Mouse (Mus musculus) hindbrain, embryonic 13.5 days (tissue): ENCODE measurements at regions not wholly inside any gene's neighbourhood (a gene's known extent, or its start where the extent isn't known, plus 50 kb on each side); places are given as distances from the start of the nearest gene placed in this dataset.

Experiments
- ATAC-seq: fragments of 200-750 bp; cut with Nextera tagmentation; 2 replicates; pipeline ENCODE4 v1.8.0; 2017; ENCODE audit warnings: moderate TSS enrichment; ENCODE audit not compliant: low FRiP score
- H3K27ac ChIP-seq: fragments of 300-500 bp; sonication (generic); 2 replicates; pipeline ENCODE4 v1.5.1; 2015; ENCODE audit warnings: inconsistent platforms, mild to moderate bottlenecking, moderate library complexity
- H3K27me3 ChIP-seq: fragments of 300-500 bp; sonication (generic); 2 replicates; pipeline ENCODE4 v1.6.1; 2015; ENCODE audit warnings: mild to moderate bottlenecking, inconsistent platforms
- H3K36me3 ChIP-seq: fragments of 300-500 bp; sonication (generic); 2 replicates; pipeline ENCODE4 v1.6.1; 2015; ENCODE audit warnings: mild to moderate bottlenecking, inconsistent platforms
- H3K4me1 ChIP-seq: fragments of 300-500 bp; sonication (generic); replicated peaks from 2 replicates; pipeline ENCODE4 v1.6.1; 2015; ENCODE audit warnings: inconsistent platforms
- H3K4me2 ChIP-seq: fragments of 300-500 bp; sonication (generic); 2 replicates; pipeline ENCODE4 v1.6.1; 2015; ENCODE audit warnings: inconsistent platforms, mild to moderate bottlenecking, moderate library complexity
- H3K4me3 ChIP-seq: fragments of 300-500 bp; sonication (generic); 2 replicates; pipeline ENCODE4 v1.5.1; 2015; ENCODE audit warnings: mild to moderate bottlenecking, inconsistent platforms
- H3K9ac ChIP-seq: fragments of 300-500 bp; sonication (generic); 2 replicates; pipeline ENCODE4 v1.6.1; 2015; ENCODE audit warnings: mild to moderate bottlenecking, inconsistent platforms
- H3K9me3 ChIP-seq: fragments of 300-500 bp; sonication (generic); 2 replicates; pipeline ENCODE4 v1.6.1; 2016; ENCODE audit warnings: inconsistent platforms
- WGBS: fragments of 180-500 bp; shearing (Covaris S2); methylation state at CpG from one replicate; pipeline ENCODE4 v1.1.7; 2015; 5-methylcytosine and 5-hydroxymethylcytosine counted together

DNA sequence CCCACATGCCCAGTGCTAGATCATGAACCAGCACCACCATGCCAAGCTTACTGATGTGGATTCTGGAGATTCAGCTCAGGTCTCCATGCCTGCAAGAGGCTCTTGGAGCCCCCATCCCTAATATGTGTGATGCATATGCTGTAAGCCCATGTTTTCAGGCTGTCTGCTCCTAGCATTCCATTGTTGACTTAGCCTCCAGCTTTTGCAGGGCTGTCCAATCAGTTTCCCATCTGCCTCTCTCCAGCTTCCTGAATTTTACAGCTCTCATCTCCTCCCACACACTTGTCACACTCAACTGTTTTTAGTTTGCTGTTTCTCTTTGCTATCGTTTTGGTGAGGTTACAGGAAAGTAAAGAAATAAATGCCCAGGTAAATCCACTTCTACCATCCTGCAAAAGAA, 629.2 kb upstream of the Arpp21 start:
- Histone ChIP-seq H3K9me3 (no peaks in the 10 kb centered on the region), H3K27ac (no peak overlapping the region), H3K4me3 (no peak overlapping the region), H3K4me2 (no peak overlapping the region), H3K27me3 (no peaks in the 10 kb centered on the region), H3K36me3 (no peaks in the 10 kb centered on the region), H3K4me1 (peaks cover 4% of the 10 kb centered on the region; the same call in 1 of the 2 replicates), H3K9ac (no peak overlapping the region)
- no peak for ATAC-seq
- WGBS = 66% methylated on average over 1 of the region's 1 CpGs

DNA sequence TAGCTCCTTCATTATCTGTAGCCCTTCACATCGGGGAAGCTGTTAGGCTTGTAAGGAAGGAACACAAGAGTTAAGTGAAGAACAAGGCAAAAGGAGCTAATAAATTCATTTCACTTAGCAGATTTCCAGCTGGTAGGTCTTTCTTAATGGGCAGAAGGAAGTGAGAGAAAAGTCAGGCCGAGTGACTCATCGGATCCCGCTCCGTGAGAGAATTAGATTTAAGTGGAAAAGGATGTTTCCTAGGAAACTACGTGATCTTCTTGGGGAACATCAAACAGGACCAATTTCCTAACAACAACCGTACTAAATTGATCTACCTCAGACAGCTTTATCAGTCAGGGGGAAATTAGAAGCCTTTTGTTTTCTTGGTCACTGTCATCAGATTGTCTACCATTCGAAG, 625.4 kb upstream of the Arpp21 start:
- Histone ChIP-seq H3K27me3 (no peaks in the 10 kb centered on the region), H3K27ac (no peak overlapping the region), H3K4me1 (peaks cover 4% of the 10 kb centered on the region; the same call in 1 of the 2 replicates), H3K4me3 (no peak overlapping the region), H3K9me3 (no peaks in the 10 kb centered on the region), H3K36me3 (no peaks in the 10 kb centered on the region), H3K9ac (no peak overlapping the region), H3K4me2 (no peak overlapping the region)
- ATAC-seq = no peak
- 65% methylated on average over 8 of the region's 8 CpGs for WGBS

DNA sequence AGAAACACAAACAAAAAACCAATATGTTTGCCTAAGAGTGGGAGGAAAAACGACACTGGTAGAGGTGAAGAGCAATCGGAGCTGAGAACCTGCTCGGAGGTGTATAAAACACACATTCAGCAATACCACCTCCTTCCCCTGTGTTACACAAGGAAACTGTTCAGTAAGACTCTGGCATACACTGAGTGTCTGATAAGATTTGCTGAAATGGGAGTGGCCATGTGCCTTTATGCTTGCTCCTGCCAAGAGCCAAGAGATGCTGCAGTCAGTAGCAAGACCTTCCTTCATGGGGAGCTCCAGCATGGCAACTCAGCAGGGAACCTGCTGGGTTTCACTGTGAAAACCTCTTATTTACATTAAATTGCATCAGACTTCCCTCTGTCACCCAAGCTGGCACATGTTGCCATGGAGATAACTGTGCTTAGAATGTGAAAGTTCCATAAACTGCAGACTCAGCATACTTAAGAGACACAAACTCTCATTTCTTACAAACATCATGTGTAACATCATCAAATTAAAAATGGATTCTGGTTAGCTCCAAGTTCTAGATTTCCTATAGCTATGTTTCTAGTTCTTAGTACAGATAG, 624.7 kb upstream of the Arpp21 start:
- Histone ChIP-seq H3K4me2 (no peak overlapping the region), H3K4me3 (no peak overlapping the region), H3K4me1 (peaks cover 4% of the 10 kb centered on the region; the same call in 1 of the 2 replicates), H3K9ac (no peak overlapping the region), H3K36me3 (no peaks in the 10 kb centered on the region), H3K27me3 (no peaks in the 10 kb centered on the region), H3K27ac (no peak overlapping the region), H3K9me3 (no peaks in the 10 kb centered on the region)
- no peak for ATAC-seq
- 86% methylated on average over 3 of the region's 3 CpGs for WGBS

DNA sequence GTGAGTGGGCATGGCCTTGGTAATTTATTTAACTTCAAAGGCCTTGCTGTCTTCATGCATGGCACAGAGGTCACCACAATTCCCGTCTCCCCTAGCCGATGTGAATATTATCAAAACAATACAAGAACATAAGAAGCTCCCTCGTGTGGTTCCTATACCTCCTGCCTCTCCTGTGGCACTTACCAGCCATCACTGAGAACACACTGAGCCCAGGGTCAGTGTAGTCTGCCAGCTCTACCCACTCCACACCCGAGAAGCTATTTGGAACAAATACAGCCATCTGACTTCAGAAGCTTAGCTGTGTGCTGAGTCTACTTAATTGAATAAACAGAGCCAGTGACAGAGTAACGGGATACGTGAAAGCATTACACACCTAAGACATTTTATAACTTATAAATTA, 605.7 kb upstream of the Arpp21 start:
- Histone ChIP-seq H3K27ac (no peak overlapping the region), H3K4me1 (no peaks in the 10 kb centered on the region), H3K9me3 (no peaks in the 10 kb centered on the region), H3K4me3 (no peak overlapping the region), H3K36me3 (no peaks in the 10 kb centered on the region), H3K4me2 (no peak overlapping the region), H3K27me3 (no peaks in the 10 kb centered on the region), H3K9ac (no peak overlapping the region)
- no peak for ATAC-seq
- WGBS = 66% methylated on average over 6 of the region's 6 CpGs

DNA sequence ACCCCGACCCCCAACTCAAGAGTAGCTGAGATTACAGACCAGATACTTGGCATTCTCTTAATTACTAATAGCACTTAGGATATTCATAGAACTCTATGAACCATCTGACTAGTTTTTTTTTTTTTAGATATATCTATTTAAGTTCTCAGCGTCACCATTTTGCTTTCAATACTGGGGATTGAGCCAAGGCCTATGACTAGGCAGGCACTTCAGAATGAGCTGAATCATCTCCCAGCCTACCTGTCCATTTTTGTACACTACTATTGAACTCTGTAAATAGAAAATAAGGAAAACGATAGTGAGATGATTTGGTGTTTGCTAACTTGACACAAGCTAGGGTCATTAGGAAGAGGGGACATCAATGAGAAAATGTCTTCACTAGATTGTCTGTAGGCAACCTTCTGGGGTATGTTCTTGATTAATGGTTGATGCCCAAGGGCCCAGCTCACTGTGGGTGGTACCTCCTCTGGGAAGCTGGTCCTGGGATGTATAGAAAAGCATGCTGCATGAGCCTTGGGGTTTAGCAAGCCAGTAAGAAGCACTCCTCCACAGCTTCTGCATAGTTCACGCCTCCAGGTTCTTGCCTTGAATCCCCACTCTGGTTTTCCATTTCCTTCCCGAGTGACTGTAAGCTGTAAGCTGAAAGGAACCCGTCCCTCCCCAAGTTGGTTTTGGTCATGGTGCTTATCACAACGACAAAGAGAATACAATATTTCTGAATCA, 603.5 kb upstream of the Arpp21 start:
- 84% methylated on average over 7 of the region's 7 CpGs for WGBS
- Histone ChIP-seq H3K36me3 (no peaks in the 10 kb centered on the region), H3K27ac (no peak overlapping the region), H3K27me3 (no peaks in the 10 kb centered on the region), H3K4me2 (no peak overlapping the region), H3K9me3 (no peaks in the 10 kb centered on the region), H3K4me1 (no peaks in the 10 kb centered on the region), H3K9ac (no peak overlapping the region), H3K4me3 (no peak overlapping the region)
- no peak for ATAC-seq

DNA sequence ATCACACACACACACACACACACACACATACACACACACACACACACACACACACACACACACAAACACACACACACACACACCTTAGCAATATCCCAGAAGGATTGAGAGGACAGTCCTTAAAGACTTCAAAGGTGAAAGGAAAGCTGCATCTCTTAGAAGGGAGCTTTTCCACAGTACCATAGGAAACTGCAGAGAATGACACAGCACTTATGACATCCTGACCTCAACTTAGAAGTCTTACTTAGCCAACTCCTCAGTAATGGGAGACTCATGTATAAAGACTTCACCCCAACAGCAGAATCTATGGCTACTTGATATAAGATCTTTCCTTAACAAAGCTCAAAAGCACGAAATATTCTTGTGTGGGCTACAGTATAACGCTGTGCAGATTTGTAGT, 601.8 kb upstream of the Arpp21 start:
- ATAC-seq = no peak
- Histone ChIP-seq H3K27me3 (no peaks in the 10 kb centered on the region), H3K9me3 (no peaks in the 10 kb centered on the region), H3K4me2 (no peak overlapping the region), H3K27ac (no peak overlapping the region), H3K4me1 (no peaks in the 10 kb centered on the region), H3K36me3 (no peaks in the 10 kb centered on the region), H3K4me3 (no peak overlapping the region), H3K9ac (no peak overlapping the region)
- WGBS = 88% methylated on average over 2 of the region's 2 CpGs

DNA sequence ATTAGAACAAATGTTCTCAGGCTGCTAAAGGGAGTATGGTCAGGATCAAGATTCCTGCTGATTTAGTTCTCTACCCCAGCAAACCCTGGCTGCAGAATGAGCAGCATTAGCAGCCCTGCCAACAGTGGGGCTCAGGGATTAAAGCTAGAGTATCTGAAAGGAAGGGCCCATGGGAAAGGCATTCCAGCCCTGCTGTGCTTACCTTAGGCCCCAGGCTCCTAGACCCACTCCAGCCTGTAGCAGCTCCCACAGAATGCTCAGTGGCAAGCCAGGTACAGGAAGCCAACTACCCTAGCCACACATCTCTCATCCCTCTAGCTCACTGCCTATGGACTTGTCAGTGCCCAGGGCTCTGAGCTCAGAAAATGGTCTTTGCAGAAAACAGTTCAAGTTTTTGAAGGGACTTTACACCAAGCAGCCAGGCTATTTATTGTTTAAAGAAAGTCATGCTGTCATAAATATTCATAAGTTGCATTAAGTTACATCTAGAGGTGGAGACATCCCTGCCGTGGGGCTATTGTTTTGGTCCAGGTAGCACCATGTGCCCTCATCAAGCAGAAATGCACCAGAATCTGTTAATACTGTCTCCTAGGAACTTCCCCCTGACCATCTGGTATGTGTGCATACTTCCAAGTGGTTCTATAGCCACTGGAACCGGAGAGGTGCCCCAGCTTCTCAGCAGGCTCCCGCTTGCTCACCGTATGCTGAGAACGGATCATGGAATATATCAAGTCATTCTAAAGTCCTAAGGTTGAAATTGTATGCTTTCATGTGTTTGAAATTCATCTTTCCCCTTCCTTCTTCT, 598.9 kb upstream of the Arpp21 start:
- WGBS = 76% methylated on average over 5 of the region's 5 CpGs
- Histone ChIP-seq H3K4me2 (no peak overlapping the region), H3K4me1 (no peaks in the 10 kb centered on the region), H3K9ac (no peak overlapping the region), H3K27ac (no peak overlapping the region), H3K27me3 (no peaks in the 10 kb centered on the region), H3K36me3 (no peaks in the 10 kb centered on the region), H3K9me3 (no peaks in the 10 kb centered on the region), H3K4me3 (no peak overlapping the region)
- no peak for ATAC-seq

DNA sequence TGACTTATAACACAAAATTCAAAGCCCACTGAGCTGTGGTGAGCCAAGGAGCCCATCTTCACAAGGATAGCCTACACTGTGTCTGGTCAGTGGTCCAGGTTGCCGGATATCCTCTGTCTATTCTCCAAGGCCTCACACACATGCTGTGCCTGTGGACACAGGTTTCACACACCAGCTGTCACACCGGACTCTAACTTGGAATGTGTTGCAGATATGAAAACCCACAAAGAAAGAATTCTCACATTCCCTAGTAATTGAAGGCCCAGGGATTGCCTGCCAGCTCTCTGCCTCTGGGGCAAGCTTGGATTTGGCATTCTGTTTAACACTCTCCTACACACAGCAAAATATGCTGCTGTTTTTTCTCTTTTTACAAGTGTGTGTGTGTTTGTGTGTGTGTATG, 595.4 kb upstream of the Arpp21 start:
- no peak for ATAC-seq
- no peaks in the 10 kb centered on the region for H3K9me3 ChIP-seq
- no peaks in the 10 kb centered on the region for H3K4me1 ChIP-seq
- WGBS = 83% methylated on average over 2 of the region's 2 CpGs
- H3K4me3 ChIP-seq = no peak overlapping the region
- H3K4me2 ChIP-seq = no peak overlapping the region
- H3K9ac ChIP-seq = no peak overlapping the region
- no peaks in the 10 kb centered on the region for H3K27me3 ChIP-seq
- H3K36me3 ChIP-seq = no peaks in the 10 kb centered on the region
- no peak overlapping the region for H3K27ac ChIP-seq

DNA sequence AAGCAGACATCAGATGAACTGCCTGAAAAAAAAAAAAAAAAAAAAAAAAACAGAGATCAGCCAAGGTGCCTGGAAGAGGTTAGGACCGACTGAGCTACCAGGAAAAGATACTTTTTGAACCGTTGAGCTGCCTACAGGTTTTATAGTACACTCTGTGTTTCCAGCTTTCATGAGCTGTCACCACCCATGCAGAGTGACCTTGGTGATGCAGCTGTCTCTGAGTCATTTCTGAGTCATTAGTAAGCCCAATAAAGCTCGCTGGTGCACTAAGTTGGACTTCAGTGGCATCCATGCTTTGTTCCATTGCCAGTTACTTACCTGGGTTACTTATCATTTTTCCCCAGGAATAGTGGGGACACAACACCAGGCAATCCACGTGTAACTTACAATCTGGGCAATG, 592.9 kb upstream of the Arpp21 start:
- WGBS = 81% methylated on average over 4 of the region's 4 CpGs
- ATAC-seq = no peak
- Histone ChIP-seq H3K4me3 (no peak overlapping the region), H3K9ac (no peak overlapping the region), H3K9me3 (no peaks in the 10 kb centered on the region), H3K4me2 (no peak overlapping the region), H3K27me3 (no peaks in the 10 kb centered on the region), H3K27ac (no peak overlapping the region), H3K36me3 (no peaks in the 10 kb centered on the region), H3K4me1 (no peaks in the 10 kb centered on the region)

DNA sequence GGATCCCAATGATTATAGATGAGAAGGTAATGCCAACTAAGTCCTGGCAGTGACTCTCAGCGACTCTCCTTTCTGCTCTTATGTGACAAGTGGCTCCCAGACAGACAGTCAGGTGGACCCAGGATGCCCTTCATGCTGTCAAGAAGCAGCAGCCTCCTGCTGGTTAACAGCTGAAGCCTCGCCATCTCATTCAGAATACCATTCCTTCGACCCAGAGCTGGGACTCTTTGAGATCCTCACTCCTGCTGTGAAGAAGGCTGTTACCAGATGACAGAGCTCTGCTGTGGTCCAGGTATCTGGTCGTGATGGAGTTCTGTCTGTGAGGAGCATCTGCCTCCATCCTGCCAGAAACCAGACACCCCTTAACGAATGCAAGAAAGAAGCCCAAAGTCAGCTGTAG, 590.9 kb upstream of the Arpp21 start:
- Histone ChIP-seq H3K27ac (no peak overlapping the region), H3K4me3 (no peak overlapping the region), H3K4me2 (no peak overlapping the region), H3K9ac (no peak overlapping the region), H3K9me3 (no peaks in the 10 kb centered on the region), H3K36me3 (no peaks in the 10 kb centered on the region), H3K27me3 (no peaks in the 10 kb centered on the region), H3K4me1 (no peaks in the 10 kb centered on the region)
- no peak for ATAC-seq
- WGBS = 46% methylated on average over 5 of the region's 5 CpGs

DNA sequence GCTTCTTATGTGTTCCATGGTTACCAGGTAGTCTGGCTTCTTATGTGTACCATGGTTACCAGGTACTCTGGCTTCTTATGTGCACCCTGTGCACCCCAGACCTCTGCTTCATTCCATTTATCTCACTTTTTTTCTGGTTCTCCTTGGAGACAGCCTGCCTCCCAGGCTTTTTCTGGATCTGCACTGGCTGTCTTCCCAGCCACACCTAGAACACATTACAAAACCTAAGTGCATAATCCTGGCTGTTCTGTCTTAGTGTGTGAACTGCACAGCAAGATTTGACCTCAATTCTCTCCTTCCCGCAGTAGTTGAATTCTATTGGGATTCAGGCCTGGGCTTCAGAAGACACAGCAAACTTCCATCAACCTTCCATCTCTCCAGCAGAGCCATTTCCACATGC, 586.2 kb upstream of the Arpp21 start:
- Histone ChIP-seq H3K36me3 (no peaks in the 10 kb centered on the region), H3K27ac (no peak overlapping the region), H3K4me1 (no peaks in the 10 kb centered on the region), H3K9ac (no peak overlapping the region), H3K4me2 (no peak overlapping the region), H3K4me3 (no peak overlapping the region), H3K9me3 (no peaks in the 10 kb centered on the region), H3K27me3 (no peaks in the 10 kb centered on the region)
- 80% methylated on average over 1 of the region's 1 CpGs for WGBS
- ATAC-seq = no peak

DNA sequence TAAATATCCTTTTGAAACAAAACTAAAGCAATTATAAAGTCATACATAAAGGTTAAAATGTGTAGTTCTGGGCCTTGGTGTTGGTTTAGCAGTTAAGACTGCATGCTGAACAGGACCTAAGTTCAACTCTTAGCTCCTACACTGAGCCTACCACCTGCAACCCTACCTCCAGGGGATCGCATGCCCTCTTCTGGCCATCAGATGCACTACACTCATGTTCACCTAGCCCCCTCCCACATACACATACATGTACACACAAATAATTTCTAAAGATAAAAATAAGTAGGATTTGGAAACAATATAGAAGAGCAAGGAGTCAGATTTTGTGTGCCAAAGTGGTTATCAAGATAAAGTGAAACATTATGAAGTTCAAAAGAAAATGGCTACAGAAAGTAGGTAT, 576.2 kb upstream of the Arpp21 start:
- Histone ChIP-seq H3K36me3 (no peaks in the 10 kb centered on the region), H3K4me1 (no peaks in the 10 kb centered on the region), H3K9ac (no peak overlapping the region), H3K4me3 (no peak overlapping the region), H3K27me3 (no peaks in the 10 kb centered on the region), H3K9me3 (no peaks in the 10 kb centered on the region), H3K4me2 (no peak overlapping the region), H3K27ac (no peak overlapping the region)
- no peak for ATAC-seq
- WGBS = 39% methylated on average over 1 of the region's 1 CpGs
